Mouse (Mus musculus) E14TG2a.4 (cell line): ENCODE measurements around the gene Cks2.

Experiments
- CTCF ChIP-seq: conservative IDR thresholded peaks from 2 replicates; pipeline ENCODE4 v1.5.1; 2014; ENCODE audit warnings: low read length
- NANOG ChIP-seq: IDR thresholded peaks from 2 replicates; pipeline ENCODE4 v1.6.1; 2014; ENCODE audit warnings: borderline replicate concordance, low read length, mixed read lengths
- POU5F1 ChIP-seq: IDR thresholded peaks from 2 replicates; pipeline ENCODE4 v1.6.1; 2014; ENCODE audit warnings: low read length, borderline replicate concordance

GRCm38 (mm10) chr13:51651408-51652064, 6.5 kb downstream of the Cks2 start, which contains the start of gene Secisbp2:
- TF ChIP-seq CTCF (peak; percentile 37), NANOG (no peak), POU5F1 (no peak)
